Mouse (Mus musculus) brain, embryonic 14.5 days (tissue): Measurements from ENCODE around the gene Tk1.

Experiments used
- CTCF ChIP-seq: fragments of 200-500 bp; IDR thresholded peaks from 2 replicates; pipeline ENCODE4 v1.5.1; 2012; ENCODE audit warnings: inconsistent platforms, mild to moderate bottlenecking, moderate library complexity, borderline replicate concordance; ENCODE audit not compliant: insufficient read depth, insufficient read length; ENCODE audit errors: extremely low read depth
- POLR2A ChIP-seq: fragments of 200-500 bp; IDR thresholded peaks from 2 replicates; pipeline ENCODE4 v1.6.1; 2012; ENCODE audit warnings: mild to moderate bottlenecking, inconsistent platforms, borderline replicate concordance; ENCODE audit not compliant: poor library complexity, insufficient read depth, insufficient read length, severe bottlenecking; ENCODE audit errors: extremely low read depth

- TF ChIP-seq CTCF (no peak), POLR2A (no peak)
These were observed 33.5 kb downstream of the Tk1 start for GRCm38 (mm10) chr11:117792281-117792888.
